ENCODE assay signal across 9 mouse cellular contexts in the genomic region with DNA sequence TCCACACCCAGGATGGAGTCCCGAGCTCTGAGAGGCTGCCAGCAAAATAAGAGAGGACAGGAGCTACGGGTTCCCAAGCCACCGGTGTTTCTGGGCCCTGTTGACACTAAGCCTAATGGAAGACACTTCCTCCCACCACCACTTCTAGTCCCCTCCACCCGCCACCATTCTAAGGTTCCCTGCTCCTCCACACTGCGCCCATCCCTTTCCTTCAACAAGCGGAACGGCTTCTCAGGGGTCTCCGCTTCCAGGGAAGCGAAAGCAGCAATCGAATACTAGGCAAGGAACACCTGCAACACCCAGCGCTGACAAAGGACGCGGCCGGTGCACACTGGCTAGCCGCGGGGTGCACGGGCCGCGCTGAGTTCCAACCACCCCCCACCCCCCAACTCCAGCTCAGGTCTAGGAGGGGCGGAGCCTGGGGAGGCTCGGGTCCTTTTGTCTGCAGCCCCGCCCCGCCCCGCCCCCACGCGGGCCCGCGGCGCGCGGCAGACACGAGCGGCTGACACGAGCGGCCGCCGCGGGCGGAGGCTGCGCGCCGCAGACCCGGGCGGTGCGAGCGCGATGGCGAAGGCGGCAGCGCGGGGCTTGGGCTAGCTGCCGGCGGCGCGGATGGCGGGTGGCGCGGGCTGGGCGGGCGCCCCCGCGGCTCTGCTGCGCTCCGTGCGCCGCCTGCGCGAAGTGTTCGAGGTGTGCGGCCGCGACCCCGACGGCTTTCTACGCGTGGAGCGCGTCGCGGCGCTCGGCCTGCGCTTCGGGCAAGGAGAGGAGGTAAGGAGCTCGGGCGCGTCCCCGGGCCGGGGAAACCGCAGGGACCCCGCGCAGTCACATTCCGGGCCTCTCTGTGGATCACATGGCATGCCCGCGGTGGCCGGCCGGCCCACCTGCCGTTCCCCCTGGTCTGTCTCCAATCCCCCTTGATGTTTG. TPM values are rescaled to one million over a fixed set of nuclear protein-coding genes. Genes with fewer than 3 reads are reported as not detected.
DNase-seq lines count a peak whose midpoint lies in the region; ATAC-seq lines count a peak whose summit lies in the region.
"Had no signal": no experiment of that assay in that cellular context is flagged by ENCODE, and none has a peak within 500 bp of the region (broad histone marks: within the 10 kb centered on the region; RNA-seq: fewer than 3 reads in every experiment).

A gene (plus strand): TSS at position 549 of the 927 bp plus-strand sequence.

- H3K36me3 ChIP-seq in heart, embryonic 12.5 days, result no peaks in the 10 kb centered on the region
- H3K36me3 ChIP-seq in embryonic facial prominence, embryonic 10.5 days (replicated peaks), result no peaks in the 10 kb centered on the region
- no peaks in the 10 kb centered on the region for H3K36me3 ChIP-seq in liver, embryonic 11.5 days (ENCODE audit: control insufficient read depth, insufficient read depth, low read length)
- H3K36me3 ChIP-seq: G1E had no signal

- peaks cover 76% of the 10 kb centered on the region for H3K27me3 ChIP-seq in heart, embryonic 12.5 days (replicated peaks)
- H3K27me3 ChIP-seq in embryonic facial prominence, embryonic 10.5 days (replicated peaks; ENCODE audit: low read depth, poor library complexity, severe bottlenecking), result peaks cover 63% of the 10 kb centered on the region
- H3K27me3 ChIP-seq in liver, embryonic 11.5 days (replicated peaks; ENCODE audit: control insufficient read depth, insufficient read depth, low read length), result peaks cover 55% of the 10 kb centered on the region

- no peak for DNase-seq in heart, postnatal 25 days (ENCODE audit: low spot score)
- DNase-seq in embryonic facial prominence, embryonic 10.5 days (ENCODE audit: low spot score), result peak; percentile 65
- no peak for DNase-seq in liver, embryonic 11.5 days (ENCODE audit: low spot score)
- peak; percentile 77 to 82 for DNase-seq in right cerebral cortex, postnatal 10 days (ENCODE audit: low spot score in 2 of 2)
- no peak for DNase-seq in c-Kit-positive CD71-positive TER-119-positive erythroid progenitor cells, embryonic 14.5 days (ENCODE audit: low spot score)

- no peak within 1 kb of the TSS for H3K27ac ChIP-seq in heart, embryonic 12.5 days (ENCODE audit: poor library complexity, severe bottlenecking)
- peak within 1 kb of the TSS; percentile 85 for H3K27ac ChIP-seq in embryonic facial prominence, embryonic 10.5 days (replicated peaks)
- H3K27ac ChIP-seq in liver, embryonic 11.5 days (ENCODE audit: low read depth, low read length), result no peak within 1 kb of the TSS

- WGBS in heart, embryonic 12.5 days, result 3% methylated on average over 97 of the region's 98 CpGs
- 3% methylated on average over 98 of the region's 98 CpGs for WGBS in embryonic facial prominence, embryonic 10.5 days
- 2% methylated on average over 72 of the region's 98 CpGs for WGBS in liver, embryonic 11.5 days

- peak within 1 kb of the TSS; percentile 94 for H3K4me2 ChIP-seq in heart, embryonic 12.5 days
- peak within 1 kb of the TSS; percentile 79 for H3K4me2 ChIP-seq in liver, embryonic 11.5 days

- no peaks in the 10 kb centered on the region for H3K9me3 ChIP-seq in heart, embryonic 12.5 days (replicated peaks)
- no peaks in the 10 kb centered on the region for H3K9me3 ChIP-seq in embryonic facial prominence, embryonic 10.5 days
- no peaks in the 10 kb centered on the region for H3K9me3 ChIP-seq in liver, embryonic 11.5 days (ENCODE audit: control insufficient read depth, low read length)
- H3K9me3 ChIP-seq: G1E had no signal

- peak within 1 kb of the TSS; percentile 61 for H3K4me3 ChIP-seq in heart, embryonic 12.5 days
- H3K4me3 ChIP-seq in embryonic facial prominence, embryonic 10.5 days, result peak within 1 kb of the TSS; percentile 73
- peak within 1 kb of the TSS; percentile 57 for H3K4me3 ChIP-seq in liver, embryonic 11.5 days (ENCODE audit: low read depth, low read length)

- H3K4me1 ChIP-seq in heart, embryonic 12.5 days (replicated peaks), result peaks cover 10% of the 10 kb centered on the region
- peaks cover 43% of the 10 kb centered on the region for H3K4me1 ChIP-seq in embryonic facial prominence, embryonic 10.5 days
- no peaks in the 10 kb centered on the region for H3K4me1 ChIP-seq in liver, embryonic 11.5 days (replicated peaks; ENCODE audit: control insufficient read depth, insufficient read depth, low read length)

- peak within 1 kb of the TSS; percentile 42 for H3K9ac ChIP-seq in heart, embryonic 12.5 days
- no peak within 1 kb of the TSS for H3K9ac ChIP-seq in liver, embryonic 11.5 days (ENCODE audit: low read depth, low read length)

- ATAC-seq in heart, embryonic 12.5 days (ENCODE audit: insufficient number of reproducible peaks, low FRiP score), result 0 out of 2 replicates have a peak, but pooled peaks have one; percentile 16
- no peak for ATAC-seq in activated CD4-positive, CD25-positive, alpha-beta regulatory T cell, adult 4 months
- peak; percentile 32 for ATAC-seq in inflammation-experienced regulatory T-cells, adult 6 months
- ATAC-seq in liver, embryonic 11.5 days (replicated peaks; ENCODE audit: low FRiP score), result no peak

- intact Hi-C loops in heart, postnatal 25 days (cut with DNase I), result no loop called here

RNA-seq across cellular contexts. Expression of the gene that starts here (rescaled TPM):
- 0.63 and 0.77 TPM in 2 replicates for polyA plus RNA-seq in heart, embryonic 12.5 days (2016; fragmentation: Nextera tagmentation; extraction: Ambion mirVana)
- total RNA-seq in heart, postnatal 25 days (2021), result under 1 TPM; 0.06 to 0.29 TPM
- 10 to 100 TPM; 11.0 to 11.5 TPM for polyA plus RNA-seq in activated CD4-positive, CD25-positive, alpha-beta regulatory T cell, adult 4 months (2017; shearing (Covaris generic))
- 15.8 and 16.3 TPM in 2 replicates for polyA plus RNA-seq in embryonic facial prominence, embryonic 10.5 days (2016; fragmentation: Nextera tagmentation; extraction: Ambion mirVana)
- 10 to 100 TPM; 10.3 to 14.3 (median 12.6) TPM for polyA plus RNA-seq in inflammation-experienced regulatory T-cells, adult 6 months (2017; shearing (Covaris generic))
- 2.2 and 2.9 TPM in 2 replicates for polyA plus RNA-seq in liver, embryonic 11.5 days (2014; fragmentation: Nextera tagmentation; extraction: Ambion mirVana)
- polyA plus RNA-seq: G1E had no signal

Comparison
In these comparisons a context has a peak if more than half of its experiments do, and no peak if none do; other contexts are left out.
1. Peak in ATAC-seq, H3K4me3 ChIP-seq, H3K9ac ChIP-seq and H3K4me2 ChIP-seq in heart, embryonic 12.5 days; RNA of the gene not detected or under 1 TPM.
2. DNase-seq: peak in embryonic facial prominence, embryonic 10.5 days (single experiment) and right cerebral cortex, postnatal 10 days (2 of 2); none in heart, postnatal 25 days (single experiment), liver, embryonic 11.5 days (single experiment) and c-Kit-positive CD71-positive TER-119-positive erythroid progenitor cells, embryonic 14.5 days (single experiment).
3. Peak in every context shown above with its lines, with median percentiles within 50 percentile points of each other: H3K4me3 ChIP-seq.